Mouse (Mus musculus): Measurements from ENCODE around the gene Fhit.

The Fhit gene

DNA sequence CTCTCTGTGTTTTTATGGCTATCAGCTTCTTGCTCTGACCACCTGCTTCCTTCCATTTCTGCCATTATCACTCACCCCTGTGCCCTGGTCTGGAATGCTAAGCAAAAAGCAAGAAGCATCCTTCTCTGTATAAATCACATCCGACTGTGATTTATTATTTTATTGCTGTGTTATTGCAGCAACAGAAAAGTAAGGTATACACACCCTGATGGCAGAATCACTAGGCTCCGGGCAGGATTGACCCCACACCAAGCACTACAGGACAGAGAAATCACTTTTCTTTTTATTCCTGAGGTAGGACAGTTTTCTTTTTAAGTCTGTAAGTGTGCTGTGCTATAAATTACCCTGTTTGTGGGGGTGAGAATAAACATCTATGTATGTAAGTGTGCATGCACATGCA, 460.1 kb downstream of the Fhit start:
- no peak for DNase-seq

DNA sequence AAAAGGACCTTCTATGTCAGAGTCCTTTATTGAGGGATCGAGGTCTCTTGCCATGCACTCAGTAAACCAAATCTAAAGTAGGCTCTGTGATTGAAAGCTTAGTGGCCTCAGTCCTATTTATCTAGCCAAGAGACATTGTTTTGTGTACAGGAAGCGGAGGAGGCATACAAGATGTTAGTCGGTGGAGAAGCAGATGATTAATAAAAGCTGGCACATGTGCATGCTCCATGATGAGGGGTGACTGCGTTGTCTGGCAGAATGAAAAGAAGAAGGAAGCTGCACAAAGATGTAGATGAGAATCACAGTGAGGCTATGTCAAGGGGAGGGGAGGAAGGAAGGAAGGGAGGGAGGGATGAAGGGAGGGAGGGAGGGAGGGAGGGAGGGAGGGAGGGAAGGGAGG, 481.8 kb downstream of the Fhit start:
- DNase-seq = peak; percentile 74

DNA sequence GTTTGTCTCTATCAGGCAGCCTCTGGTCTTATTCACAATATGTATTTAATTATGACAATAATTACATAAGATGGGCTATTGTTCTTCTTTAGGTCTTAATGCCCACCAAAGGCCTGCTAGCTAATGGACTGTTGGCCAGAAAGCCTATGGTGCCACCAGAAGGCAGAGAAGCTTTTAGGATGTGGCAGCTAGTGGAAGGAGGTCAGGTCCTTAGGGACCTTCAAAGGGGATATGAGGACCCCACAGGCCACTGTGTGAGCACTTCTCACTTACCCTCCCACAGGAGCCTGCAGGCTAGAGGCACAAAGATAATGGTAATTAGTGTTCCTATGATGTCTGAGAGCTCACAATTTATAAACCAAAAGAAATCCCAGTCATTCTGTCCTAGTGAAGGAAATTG, 482.2 kb downstream of the Fhit start:
- no peak for DNase-seq

DNA sequence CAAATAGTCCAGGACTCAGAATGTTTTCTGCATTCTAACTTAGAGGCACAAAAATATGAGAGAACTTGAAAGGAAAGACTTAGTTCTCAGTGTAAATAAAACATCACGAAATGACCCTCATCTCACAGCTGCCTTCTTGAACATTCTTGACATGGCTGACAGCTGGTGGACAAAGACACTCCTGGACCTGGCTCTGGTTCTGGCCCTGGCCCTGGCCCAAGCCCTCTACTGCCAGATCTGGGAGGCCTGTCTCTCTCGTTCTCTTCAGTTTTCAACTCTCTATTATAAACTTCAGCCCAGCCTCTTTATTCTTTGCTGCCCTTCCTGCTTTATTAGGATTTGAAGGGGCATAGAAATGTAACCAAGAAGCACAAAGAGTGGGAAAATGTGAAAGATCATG, 484.2 kb downstream of the Fhit start:
- DNase-seq = no peak

DNA sequence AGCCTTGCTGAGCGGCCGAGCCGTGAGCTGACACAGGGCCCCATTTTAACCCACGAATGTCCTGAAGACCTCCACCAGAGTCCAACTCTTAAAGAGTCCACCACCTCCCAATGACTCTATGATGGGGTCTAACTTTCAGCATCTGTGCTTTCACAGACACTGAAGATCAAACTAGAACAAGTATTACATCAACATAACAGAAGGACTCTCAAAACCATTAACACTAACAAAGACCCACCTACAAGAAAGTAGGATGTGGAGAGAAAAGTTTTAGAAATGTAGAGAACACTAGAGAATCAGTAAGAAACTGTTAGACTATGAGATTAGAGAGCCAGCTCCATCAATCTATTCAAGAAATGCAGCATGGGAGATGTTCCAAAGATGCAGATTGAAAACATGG, 501.6 kb downstream of the Fhit start:
- no peak for DNase-seq

DNA sequence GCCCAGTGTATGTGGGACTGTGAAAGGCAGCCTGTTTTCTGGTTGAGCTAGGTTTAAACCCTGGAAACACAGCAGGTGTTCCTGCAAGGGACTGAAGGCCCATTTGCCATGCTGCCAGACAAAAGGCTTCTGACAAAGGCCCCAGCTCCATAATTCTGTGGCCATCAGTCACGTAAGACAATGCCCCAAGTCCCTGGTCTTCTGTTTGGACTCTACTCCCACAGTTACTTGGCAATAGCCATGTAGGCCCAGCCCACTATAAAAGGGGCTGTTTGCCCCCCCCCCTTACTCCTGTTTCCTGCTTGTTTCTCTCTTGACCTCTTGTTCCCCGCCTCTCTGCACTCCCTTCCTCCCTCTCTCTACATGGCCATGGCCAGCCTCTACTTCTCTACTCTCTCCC, 502.5 kb downstream of the Fhit start:
- no peak for DNase-seq

DNA sequence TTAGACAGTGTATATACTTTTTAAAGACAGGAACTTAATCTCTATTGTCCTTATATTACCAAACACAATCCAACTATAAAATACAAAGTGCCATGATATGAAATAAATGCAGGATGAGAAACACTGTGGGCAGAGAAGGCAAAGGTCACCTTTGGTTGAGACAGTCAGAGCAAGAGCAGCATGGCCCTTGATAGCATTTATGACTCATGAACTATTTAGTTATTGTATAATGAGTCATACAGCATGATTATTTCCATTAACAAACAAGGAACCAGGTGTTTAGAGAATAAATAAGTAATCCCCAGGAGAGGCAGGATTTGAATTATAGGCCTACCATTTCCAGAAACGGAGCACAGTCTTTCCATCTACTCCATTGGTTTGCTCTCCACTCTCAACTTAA, 503.6 kb downstream of the Fhit start:
- no peak for DNase-seq

DNA sequence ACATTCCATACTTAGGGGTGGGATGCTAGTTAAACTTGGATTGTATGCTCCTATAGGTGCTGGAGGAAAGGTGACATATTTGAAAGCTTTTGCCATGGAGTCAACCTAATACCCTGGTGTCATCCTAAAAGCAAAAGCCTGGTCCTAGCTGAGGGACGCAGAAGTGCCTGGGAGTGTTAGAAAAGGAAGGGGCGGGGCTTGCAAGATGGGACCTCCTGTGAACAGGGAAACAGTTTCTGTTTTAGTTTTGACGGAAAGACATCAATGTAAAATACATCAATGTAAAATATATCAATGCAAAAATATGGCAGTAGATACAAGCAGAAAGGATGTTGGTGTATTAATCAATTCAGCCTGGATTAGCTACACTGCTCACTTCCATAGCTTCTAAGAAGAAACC, 504.5 kb downstream of the Fhit start:
- DNase-seq = no peak

DNA sequence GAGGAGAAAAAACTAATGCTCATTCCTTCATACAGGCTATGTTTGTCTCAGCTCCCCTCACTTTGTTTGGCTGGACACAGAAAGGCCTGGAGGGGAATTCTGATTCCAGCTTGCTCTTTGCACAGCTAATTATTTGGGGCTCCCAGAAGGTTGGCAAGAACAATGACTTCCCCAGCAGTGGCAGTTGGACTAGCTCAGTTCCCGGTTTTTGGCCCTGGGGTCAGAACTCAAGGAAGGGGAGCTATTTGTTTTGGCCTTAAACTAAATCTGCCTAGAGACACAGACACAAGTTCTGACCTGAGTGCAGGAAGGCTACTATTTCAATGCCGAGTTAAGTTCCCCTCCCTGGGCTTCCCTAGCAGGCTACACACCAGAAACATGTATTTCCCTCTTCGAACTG, 506.0 kb downstream of the Fhit start:
- DNase-seq = no peak

DNA sequence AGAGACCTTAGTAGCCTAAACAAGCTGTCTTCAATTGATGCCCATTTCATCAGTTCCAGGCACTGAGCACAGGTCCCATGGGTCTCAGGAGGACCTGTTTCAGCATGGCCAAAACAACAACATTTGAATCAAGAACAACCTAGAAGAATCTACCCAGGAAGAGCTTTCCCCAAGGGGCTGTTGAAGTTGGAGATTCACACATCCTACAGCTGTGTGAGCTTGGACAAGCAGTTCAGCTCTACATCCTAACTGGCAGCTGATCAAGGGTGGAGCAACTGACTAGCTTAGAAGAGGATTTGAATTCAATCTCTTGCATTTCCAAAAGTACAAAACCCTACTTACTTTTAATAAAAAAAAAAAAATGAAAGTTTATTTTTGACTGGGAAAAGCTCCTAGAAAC, 514.0 kb downstream of the Fhit start:
- no peak for DNase-seq

DNA sequence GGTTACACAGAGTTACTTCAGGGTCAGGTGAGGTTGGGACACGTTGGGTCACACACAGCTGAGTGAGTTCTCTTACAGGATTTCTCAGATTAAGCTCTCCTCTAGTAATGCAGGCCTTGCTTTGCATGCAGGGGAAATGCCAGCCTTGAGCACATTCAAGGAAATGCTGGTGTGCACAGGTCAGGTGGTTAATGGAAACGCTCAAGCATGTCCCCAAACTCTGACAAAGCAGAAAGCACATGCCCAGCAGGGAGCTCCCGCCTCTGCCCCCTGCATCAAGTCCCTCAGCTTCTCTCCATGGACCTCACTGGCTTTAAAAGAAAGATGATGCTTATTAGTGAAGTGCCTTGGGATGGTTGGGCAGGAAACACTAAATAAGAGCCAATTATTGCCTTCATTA, 530.1 kb downstream of the Fhit start:
- no peak for DNase-seq

DNA sequence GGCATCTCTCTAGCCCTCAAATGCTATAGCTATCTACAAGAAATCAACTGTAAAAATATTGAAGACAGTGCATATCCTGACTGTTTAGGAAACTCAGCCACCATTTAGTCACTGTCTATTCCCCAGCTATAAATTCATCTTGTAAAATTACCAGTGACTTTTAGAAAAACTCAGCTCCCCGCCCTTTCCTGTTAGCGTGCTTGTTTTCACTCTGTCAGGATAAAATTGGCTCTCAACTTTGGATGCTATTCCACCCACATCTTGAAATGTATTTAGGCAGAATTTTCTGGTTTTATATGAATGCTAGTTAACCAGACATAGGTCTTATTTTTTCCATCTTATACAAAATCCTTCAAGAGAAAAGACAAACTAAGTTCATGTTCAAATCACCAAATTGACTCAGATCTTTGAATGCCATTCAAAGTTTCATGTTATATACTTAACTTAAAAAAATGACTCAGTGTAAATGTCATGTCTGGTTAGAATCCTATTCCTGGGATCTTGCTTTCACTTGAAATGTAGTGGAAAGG, 530.9 kb downstream of the Fhit start:
- DNase-seq = no peak

DNA sequence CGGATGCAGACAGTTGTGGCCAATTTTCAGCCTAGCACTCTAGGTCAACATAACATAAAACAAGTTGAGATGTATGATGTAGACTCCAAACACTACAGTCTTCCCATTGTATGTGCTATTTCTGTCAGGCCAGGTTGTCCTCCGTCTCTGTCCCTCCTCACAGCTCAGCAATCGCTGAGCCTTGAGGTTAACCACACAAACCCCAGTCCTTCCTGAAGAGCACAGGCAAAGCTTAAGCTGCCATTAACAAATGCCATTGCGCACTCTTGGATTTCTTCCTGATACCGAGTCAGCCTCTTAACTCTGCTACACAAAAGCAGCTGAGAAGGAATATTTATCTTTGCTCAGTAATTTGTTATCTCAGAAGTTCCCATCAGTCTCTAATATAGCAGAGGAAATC, 568.4 kb downstream of the Fhit start:
- no peak for DNase-seq

DNA sequence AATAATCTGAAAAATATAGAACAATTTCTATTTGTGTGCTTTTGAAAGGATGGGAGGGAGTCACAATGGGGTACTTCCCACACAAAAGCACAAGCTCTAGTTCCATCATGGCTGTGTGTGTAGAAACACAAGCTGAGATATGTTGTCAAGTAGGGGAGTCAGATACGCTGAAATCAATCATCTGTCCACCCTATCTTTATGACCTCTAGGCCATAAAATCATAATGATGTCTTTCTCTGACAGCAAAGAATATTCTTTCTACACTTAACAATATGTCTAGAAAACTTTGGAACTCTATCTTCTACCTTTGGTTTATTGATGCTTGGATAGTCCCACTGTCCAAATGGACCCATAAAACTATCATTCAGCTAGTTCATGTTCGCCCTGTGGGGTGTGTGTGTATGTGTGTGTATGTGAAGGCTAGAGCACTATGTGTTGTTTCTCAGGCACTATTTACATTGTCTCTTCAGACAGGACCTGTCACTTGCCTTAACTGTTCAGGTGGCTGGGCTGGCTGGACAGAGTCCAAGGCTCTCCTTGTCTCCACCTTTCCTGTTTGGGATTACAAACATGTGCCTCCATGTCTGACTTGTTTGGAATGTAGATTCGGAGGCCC, 592.8 kb downstream of the Fhit start:
- DNase-seq = no peak

DNA sequence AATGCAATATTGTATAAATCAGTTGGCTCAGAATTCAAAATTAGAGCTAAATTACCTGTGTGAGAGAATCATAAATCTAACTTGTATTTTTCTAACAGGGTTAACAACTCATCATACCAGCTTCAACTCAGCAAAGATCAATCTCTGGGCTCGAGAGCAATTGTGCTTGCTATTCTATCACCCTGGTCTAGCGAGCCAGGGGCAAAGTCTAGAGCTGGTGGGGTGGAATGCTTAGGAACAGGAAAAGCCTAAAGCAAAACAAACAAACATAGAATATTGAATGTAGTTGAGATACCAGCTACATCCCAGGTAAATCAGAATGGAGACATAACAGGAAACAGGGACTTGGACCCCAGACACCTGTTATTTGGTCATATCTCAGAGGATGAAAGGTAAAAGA, 594.1 kb downstream of the Fhit start:
- DNase-seq = no peak

DNA sequence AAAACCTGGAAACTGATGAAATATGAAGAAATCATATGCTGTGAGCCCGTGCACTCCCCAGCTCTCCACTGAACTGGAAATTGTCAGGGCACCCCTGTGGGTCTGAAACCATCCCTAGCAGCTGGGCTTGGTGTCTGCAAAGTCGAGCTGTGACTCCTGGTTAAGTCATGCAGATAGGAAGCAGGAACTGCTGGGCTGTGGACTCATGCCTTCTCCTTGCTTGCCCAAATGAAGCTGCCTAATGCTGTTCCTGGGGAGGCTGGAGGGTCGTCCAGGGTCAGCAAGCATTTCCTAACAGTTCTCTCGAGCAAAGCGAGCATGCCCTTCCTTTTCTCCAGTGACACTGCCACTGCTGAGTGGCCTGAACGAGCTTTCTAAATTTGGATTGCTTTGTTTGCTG, 607.1 kb downstream of the Fhit start:
- no peak for DNase-seq

DNA sequence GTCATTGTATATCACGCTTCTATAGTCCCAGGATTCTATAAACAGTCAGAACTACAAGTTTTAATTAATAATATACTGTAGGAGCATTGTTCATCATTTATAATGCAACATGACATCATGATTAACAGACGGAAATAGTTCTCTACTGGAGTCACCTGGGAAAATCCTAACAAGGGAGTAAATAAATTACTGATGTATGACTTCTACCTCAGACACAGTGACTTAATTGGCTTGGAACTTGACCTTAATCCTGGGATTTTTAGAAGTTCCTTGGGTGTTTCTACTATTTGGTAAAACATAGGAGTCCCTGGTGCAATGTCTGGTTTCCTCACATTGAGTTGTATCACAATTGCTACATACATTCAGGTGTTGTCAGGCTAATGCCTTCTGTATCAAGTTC, 613.2 kb downstream of the Fhit start:
- DNase-seq = no peak

DNA sequence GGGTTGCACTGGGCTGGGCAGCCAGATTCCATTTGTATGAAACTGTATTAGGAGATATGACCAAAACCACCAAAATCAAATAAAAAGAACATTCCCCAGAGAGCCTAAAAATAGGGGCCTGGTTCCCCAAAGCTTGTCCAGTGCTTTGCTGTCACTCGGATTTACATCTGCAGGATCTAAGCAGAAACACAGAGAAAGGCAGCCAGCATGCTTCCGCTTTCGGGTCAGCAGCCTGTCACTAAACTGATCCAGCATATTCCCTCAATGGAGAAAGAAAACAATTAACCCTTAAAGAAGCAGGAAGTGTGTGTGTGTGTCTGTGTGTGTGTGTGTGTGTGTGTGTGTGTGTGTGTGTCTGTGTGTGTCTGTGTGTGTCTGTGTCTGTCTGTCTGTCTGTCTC, 615.9 kb downstream of the Fhit start:
- no peak for DNase-seq

DNA sequence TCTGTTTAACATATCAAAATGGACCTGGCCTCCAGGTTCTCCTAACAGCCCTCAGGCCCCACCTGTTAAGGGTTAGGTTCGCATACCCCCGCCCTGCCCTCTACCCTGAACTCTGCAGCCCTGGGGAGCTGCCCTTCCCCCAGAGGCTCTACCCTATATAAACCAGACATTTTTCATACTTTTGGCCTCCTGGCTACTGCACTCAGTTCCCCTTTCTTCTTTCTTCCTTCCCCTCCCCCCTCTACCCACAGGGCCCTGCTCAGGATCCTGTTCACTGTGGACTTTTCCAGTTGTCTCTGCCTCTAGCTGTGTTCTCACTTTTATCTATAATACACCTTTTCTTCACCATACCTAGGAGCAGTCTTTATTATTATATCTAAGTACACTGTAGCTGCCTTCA, 627.0 kb downstream of the Fhit start:
- DNase-seq = no peak

DNA sequence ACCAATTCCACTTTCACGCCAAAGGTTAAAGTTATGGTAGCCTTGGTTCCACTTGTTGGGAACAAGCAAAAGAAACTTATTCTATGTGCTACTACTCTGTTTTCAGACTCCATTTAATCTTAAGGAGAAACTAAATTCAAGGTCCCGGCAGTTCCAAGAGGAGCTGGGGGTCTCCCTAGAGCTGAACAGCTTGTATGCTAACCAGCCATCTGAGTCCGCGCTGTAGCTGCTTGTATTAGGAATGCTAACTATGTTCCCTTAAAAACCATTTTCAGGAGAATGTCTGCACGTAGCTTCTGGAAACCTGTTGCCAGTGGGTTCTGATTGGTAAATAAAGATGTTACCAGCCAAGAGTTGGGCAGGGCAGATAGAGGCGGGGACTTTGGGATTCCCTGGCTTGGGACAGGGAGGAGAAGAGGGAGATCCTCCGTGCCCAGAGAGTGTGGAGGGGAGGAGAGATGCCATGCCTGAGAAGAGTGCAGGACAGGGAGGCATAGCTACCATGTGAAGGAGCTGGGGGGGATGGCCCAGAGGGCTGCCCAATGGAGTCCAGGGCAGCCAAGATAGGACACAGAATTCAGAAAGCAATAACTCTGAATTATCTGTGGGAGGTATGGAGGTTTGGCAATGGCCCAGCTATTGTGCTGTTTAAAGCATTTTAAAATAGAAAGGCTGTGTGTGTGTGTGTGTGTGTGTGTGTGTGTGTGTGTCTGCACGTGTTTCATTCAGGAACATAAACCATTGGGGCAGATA, 629.9 kb downstream of the Fhit start:
- no peak for DNase-seq

DNA sequence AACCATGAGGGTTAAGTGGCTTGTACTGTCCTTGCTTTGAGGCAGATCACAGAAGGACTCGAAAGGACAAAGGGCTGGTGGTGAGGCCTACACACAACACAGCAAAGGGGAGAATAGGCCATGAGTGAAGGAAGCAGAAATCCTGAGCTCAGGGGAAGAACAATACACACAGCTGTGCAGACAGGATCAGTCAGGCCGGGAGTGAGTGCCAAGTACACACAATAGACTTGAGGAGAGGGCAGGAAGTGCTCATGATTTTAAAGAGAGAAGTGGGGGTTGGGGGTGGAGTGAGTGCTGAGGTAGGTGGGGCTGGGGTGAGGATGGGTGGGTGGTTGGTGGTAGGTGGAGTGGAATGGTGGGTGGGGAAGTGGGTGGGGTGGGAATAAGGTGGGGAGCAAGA, 635.0 kb downstream of the Fhit start:
- no peak for DNase-seq

DNA sequence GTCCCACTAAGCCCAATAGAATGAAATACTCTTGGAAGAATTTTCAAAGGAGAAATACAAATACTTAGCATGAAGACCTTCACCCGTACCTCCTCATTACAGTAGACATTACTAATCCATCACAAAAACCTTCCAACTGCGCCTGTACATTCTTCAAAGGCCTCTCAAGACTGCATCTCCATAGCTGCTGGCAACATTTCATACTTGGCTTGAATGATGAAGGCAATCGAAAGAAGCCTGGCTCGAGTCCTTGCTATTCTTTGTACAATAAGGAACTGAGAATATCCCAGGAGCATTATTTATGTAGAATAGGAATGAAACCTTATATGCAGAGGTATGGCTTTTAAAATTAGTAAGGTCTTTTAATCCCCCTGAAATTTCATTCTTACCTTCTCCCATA, 636.0 kb downstream of the Fhit start:
- no peak for DNase-seq

DNA sequence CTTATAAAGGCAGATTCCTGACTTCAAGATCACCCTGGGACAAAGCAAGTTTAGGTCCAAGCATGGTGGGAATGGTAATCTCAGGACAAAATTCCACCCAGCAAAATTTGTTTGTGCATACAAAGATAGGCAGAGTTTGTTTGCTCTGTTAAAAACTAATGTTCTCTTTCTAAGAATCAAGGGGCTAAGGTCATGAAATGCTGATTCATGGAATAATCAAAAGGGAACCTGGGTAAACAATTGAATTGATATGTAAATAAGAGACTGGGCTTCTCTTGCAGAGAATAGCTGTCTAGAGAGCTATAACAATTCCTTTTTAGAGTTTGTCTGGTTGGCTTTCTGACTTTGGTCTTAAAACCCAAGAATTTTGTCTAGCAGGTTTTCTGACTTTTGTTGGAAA, 647.8 kb downstream of the Fhit start:
- no peak for DNase-seq

DNA sequence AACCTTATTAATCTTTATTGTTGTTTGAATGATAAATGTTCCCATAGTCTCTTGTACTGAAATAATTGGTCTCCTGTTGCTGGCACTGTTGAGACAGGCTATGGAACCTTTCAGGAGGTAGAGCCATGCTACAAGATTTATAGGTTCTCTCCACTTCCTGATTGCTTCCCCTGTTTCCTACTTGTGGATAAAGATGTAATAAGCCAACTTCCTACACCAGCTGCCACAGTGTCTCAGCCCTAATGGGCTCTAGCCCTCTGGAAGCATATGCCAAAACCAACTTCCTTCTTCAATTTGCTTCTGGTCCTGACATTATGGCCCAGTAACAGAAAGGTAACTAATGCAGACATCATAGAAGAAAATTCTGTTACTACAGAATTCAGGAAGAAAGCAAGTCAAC, 652.6 kb downstream of the Fhit start:
- DNase-seq = no peak

DNA sequence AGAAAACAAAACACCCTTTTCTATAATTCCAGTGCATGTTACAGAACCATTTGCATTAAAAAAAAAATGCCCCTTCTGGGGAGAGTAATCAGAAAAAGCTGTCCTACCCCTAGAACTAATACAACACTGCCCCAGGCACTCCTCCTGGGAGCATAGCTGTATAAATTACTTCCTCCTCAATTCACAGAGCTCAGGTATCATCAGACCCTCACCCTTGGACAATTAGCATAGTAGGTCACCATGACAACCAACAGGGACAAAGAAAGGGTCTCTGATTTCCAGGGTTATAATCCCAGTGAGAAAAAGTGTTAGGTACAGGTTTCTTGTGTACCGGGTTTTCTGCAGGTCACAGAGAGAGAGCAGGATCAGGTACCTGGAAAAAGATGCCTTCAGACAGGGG, 654.3 kb downstream of the Fhit start:
- no peak for DNase-seq
